In the genomic region with DNA sequence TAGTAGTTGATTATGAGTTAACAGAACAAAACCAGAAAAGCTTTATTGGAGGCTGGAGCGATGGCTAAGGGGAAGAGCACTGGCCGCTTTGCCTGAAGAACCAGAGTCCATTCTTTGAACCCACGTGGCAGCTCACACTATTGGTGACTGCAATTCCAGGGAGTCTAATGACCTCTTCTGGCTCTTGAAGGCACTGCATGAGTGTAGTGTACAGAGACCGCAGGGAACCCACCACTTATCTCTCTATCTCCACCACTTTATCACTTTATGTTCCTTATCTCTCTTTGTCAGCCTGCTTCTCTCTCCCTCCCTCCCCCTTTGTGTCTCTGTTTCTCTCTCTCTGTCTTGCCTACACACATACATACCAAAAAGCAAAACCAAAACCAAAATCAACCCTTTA, we compare ENCODE assay signal across 8 mouse cellular contexts.
DNase-seq lines count a peak whose midpoint lies in the region; ATAC-seq and TF ChIP-seq lines count a peak whose summit lies in the region.

No protein-coding gene starts in this region.

- H3K27me3 ChIP-seq in cerebellum, adult 2 months (ENCODE audit: control insufficient read depth, insufficient read depth, low read length) = no peaks in the 10 kb centered on the region
- H3K27me3 ChIP-seq in spleen, adult 2 months (ENCODE audit: control insufficient read depth, insufficient read depth, low read length) = no peaks in the 10 kb centered on the region
- H3K27me3 ChIP-seq in kidney, embryonic 15.5 days = no peaks in the 10 kb centered on the region

- H3K9ac ChIP-seq in kidney, embryonic 15.5 days = no peak overlapping the region

- H3K27ac ChIP-seq in cerebellum, adult 2 months (ENCODE audit: insufficient read depth, low read length) = no peak overlapping the region
- H3K27ac ChIP-seq in spleen, adult 2 months (ENCODE audit: insufficient read depth, low read length) = no peak overlapping the region
- H3K27ac ChIP-seq in kidney, embryonic 15.5 days = no peak overlapping the region

- no peak for TF ChIP-seq POLR2A in cerebellum, adult 2 months (IDR thresholded peaks at IDR 0.05; ENCODE audit: borderline replicate concordance, insufficient read depth, low read length)
- TF ChIP-seq POLR2A in spleen, adult 2 months (IDR thresholded peaks at IDR 0.05; ENCODE audit: low read depth, low read length) = no peak

- peak; percentile 64 for TF ChIP-seq CTCF in cerebellum, adult 2 months (IDR thresholded peaks at IDR 0.05; ENCODE audit: borderline replicate concordance, insufficient read depth, low read depth, low read length)
- peak; percentile 58; the same call in 1 of the 2 replicates for TF ChIP-seq CTCF in spleen, adult 2 months (IDR thresholded peaks at IDR 0.05; ENCODE audit: extremely low read depth, insufficient read depth, insufficient read length, insufficient replicate concordance)

- no peak overlapping the region for H3K4me3 ChIP-seq in cerebellum, adult 2 months (replicated peaks; ENCODE audit: insufficient read depth, low read depth, low read length)
- H3K4me3 ChIP-seq in spleen, adult 2 months (ENCODE audit: extremely low read depth, insufficient read depth, insufficient read length) = no peak overlapping the region
- no peak overlapping the region for H3K4me3 ChIP-seq in kidney, embryonic 15.5 days (replicated peaks)

- ATAC-seq in erythroid progenitor cell, adult 5-6 weeks (replicated peaks; ENCODE audit: low FRiP score, poor library complexity, severe bottlenecking) = peak; percentile 56; the same call in 1 of the 2 replicates
- peak; percentile 75; the same call in 1 of the 2 replicates for ATAC-seq in kidney, embryonic 15.5 days (replicated peaks; ENCODE audit: low FRiP score)

- H3K36me3 ChIP-seq in spleen, adult 2 months (ENCODE audit: control insufficient read depth, insufficient read depth, low read length) = peaks cover 4% of the 10 kb centered on the region; the same call in 1 of the 2 replicates
- peaks cover 35% of the 10 kb centered on the region for H3K36me3 ChIP-seq in kidney, embryonic 15.5 days

- WGBS in cerebellum, adult 2 months = 43% methylated on average over 4 of the region's 4 CpGs
- WGBS in spleen, adult 2 months = 27% methylated on average over 4 of the region's 4 CpGs
- WGBS in kidney, embryonic 15.5 days = 54% methylated on average over 4 of the region's 4 CpGs

- H3K4me2 ChIP-seq in kidney, embryonic 15.5 days = no peak overlapping the region

- DNase-seq in cerebellum, adult 2 months = peak in 1 of 2 experiments; percentile 23
- DNase-seq in cerebellum, adult 11-12 months = no peak
- peak; percentile 18 to 42 for DNase-seq in spleen, adult 2 months (ENCODE audit: low read depth in 1 of 2, low spot score in 2 of 2)
- no peak for DNase-seq in spleen, postnatal 14 days (ENCODE audit: low spot score in 2 of 2)
- DNase-seq in lung, postnatal 36 days = peak; percentile 78
- DNase-seq in thymus, postnatal 25 days = peak; percentile 62

- no peaks in the 10 kb centered on the region for H3K4me1 ChIP-seq in cerebellum, adult 2 months (ENCODE audit: control insufficient read depth, insufficient read depth, low read length)
- H3K4me1 ChIP-seq in spleen, adult 2 months (ENCODE audit: control insufficient read depth, insufficient read depth, insufficient read length) = no peaks in the 10 kb centered on the region
- H3K4me1 ChIP-seq in kidney, embryonic 15.5 days = no peaks in the 10 kb centered on the region

- H3K9me3 ChIP-seq in kidney, embryonic 15.5 days (replicated peaks) = no peaks in the 10 kb centered on the region

Comparison
In these comparisons a context has a peak if more than half of its experiments do, and no peak if none do; other contexts are left out.
1. DNase-seq: peak in spleen, adult 2 months (2 of 2), lung, postnatal 36 days (single experiment) and thymus, postnatal 25 days (single experiment); none in cerebellum, adult 11-12 months (single experiment) and spleen, postnatal 14 days (0 of 2).